Mouse (Mus musculus) gastrocnemius, adult 18-20 months (tissue): ENCODE measurements around the gene Flrt1. TPM values are rescaled to one million over a fixed set of nuclear protein-coding genes. Genes with fewer than 3 reads are reported as not detected.

Source experiments
- DNase-seq: peaks from one replicate; pipeline ENCODE4 v3.0.0; 2021; ENCODE audit warnings: low spot score
- long read RNA-seq, 2 experiments: library from polyadenylated mRNA; stranded (forward); transcript quantifications; one replicate each; pipeline ENCODE4 v2.0.0; 2021
- total RNA-seq, 2 experiments: library from RNA; stranded (reverse); gene quantifications; 2 replicates each; pipeline ENCODE4 v1.2.3; 2021

Flrt1 gene
- total RNA-seq = 1 to 10 TPM; 1.1 to 1.9 TPM
- long read RNA-seq, experiment 1, partial matches to known transcripts = 0 of 1 reads
- long read RNA-seq, experiment 1, other reads (novel, unspliced or antisense) = 1 of 1 reads
- long read RNA-seq, experiment 2, partial matches to known transcripts = 0 of 3 reads
- long read RNA-seq, experiment 2, other reads (novel, unspliced or antisense) = 3 of 3 reads

GRCm38 (mm10) chr19:7105544-7105943 is at the start of gene Flrt1:
Gene Flrt1 (minus strand): TSS chr19:7105729.
- DNase-seq = no peak

- DNase-seq = no peak
Measured at GRCm38 (mm10) chr19:7155196-7155595, 49.7 kb upstream of the Flrt1 start.

- DNase-seq = peak; percentile 73
Measured at GRCm38 (mm10) chr19:7153232-7153631, 47.7 kb upstream of the Flrt1 start.

- DNase-seq = no peak
Measured at GRCm38 (mm10) chr19:7151927-7152653, 46.6 kb upstream of the Flrt1 start.

- no peak for DNase-seq
Measured at GRCm38 (mm10) chr19:7151300-7151926, 45.9 kb upstream of the Flrt1 start.

- DNase-seq = no peak
Measured at GRCm38 (mm10) chr19:7149158-7149685, 43.7 kb upstream of the Flrt1 start.

GRCm38 (mm10) chr19:7148541-7149085 is 43.1 kb upstream of the Flrt1 start:
- no peak for DNase-seq

- DNase-seq = no peak
Measured at GRCm38 (mm10) chr19:7148096-7148495, 42.6 kb upstream of the Flrt1 start.

- no peak for DNase-seq
Measured at GRCm38 (mm10) chr19:7146376-7146775, 40.8 kb upstream of the Flrt1 start.

GRCm38 (mm10) chr19:7144458-7144857 is 38.9 kb upstream of the Flrt1 start:
- DNase-seq = no peak

- peak; percentile 52 for DNase-seq
Measured at GRCm38 (mm10) chr19:7143854-7144253, 38.3 kb upstream of the Flrt1 start.

- no peak for DNase-seq
Measured at GRCm38 (mm10) chr19:7142207-7142915, 36.8 kb upstream of the Flrt1 start.

- DNase-seq = no peak
Measured at GRCm38 (mm10) chr19:7140856-7141421, 35.4 kb upstream of the Flrt1 start.

- DNase-seq = no peak
Measured at GRCm38 (mm10) chr19:7140373-7140772, 34.8 kb upstream of the Flrt1 start.

- DNase-seq = no peak
Measured at GRCm38 (mm10) chr19:7139321-7139720, 33.8 kb upstream of the Flrt1 start.

- DNase-seq = no peak
Measured at GRCm38 (mm10) chr19:7138327-7138726, 32.8 kb upstream of the Flrt1 start.

GRCm38 (mm10) chr19:7136714-7137498 is 31.4 kb upstream of the Flrt1 start:
- no peak for DNase-seq

- DNase-seq = no peak
Measured at GRCm38 (mm10) chr19:7136016-7136415, 30.5 kb upstream of the Flrt1 start.

- DNase-seq = no peak
Measured at GRCm38 (mm10) chr19:7135525-7135924, 30.0 kb upstream of the Flrt1 start.

GRCm38 (mm10) chr19:7134631-7135091 is 29.1 kb upstream of the Flrt1 start:
- peak; percentile 63 for DNase-seq
